Mouse (Mus musculus): ENCODE results near the gene Dolpp1.

DNA sequence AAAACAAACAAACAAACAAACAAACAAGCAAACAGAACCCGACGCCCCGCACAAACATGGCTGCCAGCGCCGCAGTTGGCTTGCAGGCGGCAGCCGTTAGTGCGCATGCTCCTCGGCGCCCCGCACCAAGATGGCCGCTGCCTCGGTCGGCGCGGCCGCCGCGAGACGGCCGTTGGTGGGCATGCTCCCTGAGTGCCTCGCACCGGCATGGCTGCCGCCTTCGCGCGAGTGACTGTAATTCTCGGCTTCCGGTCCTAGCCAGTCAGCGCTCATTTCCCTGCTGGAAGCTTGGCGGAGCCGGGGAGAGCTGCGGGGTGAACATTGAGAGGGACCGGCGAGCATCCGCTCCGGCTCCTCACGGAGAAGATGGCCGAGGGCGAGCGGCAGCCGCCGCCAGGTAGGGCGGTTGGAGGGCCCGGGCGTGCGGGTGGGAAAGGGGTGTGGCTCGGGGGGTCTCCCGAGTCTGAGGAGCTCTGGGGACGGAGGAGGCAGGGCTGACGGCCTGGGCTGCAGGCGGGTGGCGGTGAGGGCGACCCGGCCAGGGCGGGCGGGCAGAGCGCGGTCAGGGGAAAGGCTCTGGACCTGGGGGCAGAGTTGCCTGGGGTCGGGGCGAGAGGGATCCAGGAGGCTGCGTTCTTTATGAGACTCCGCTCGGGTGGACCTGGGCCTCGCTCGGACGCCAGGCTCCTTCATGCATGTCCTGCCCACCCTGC is 24.0 kb downstream of the Dolpp1 start, which contains the start of gene Ptpa:
- TF ChIP-seq ZC3H11A (IDR thresholded peaks at IDR 0.05; ENCODE audit: borderline replicate concordance, low read depth, low read length): no peak
- TF ChIP-seq HCFC1 (IDR thresholded peaks at IDR 0.05; ENCODE audit: borderline replicate concordance, insufficient read depth, low read length): peak; percentile 85
